Mouse (Mus musculus) liver, embryonic 13.5 days (tissue): ENCODE data around the gene Nlrc5. TPM values are rescaled to one million over a fixed set of nuclear protein-coding genes. Genes with fewer than 3 reads are reported as not detected.

Experiments
- ATAC-seq: fragments of 200-750 bp; cut with Nextera tagmentation; 2 replicates; pipeline ENCODE4 v1.8.0; 2017; ENCODE audit warnings: low read depth, mild to moderate bottlenecking, moderate number of reproducible peaks, moderate library complexity
- DNase-seq: peaks from one replicate; pipeline ENCODE4 v3.0.0; 2022
- H3K27ac ChIP-seq: fragments of 300-500 bp; sonication (generic); 2 replicates; pipeline ENCODE4 v1.5.1; 2015; ENCODE audit warnings: moderate library complexity, mild to moderate bottlenecking, inconsistent platforms
- H3K27me3 ChIP-seq: fragments of 300-500 bp; sonication (generic); 2 replicates; pipeline ENCODE4 v1.6.1; 2015; ENCODE audit warnings: mild to moderate bottlenecking, inconsistent platforms
- H3K36me3 ChIP-seq: fragments of 300-500 bp; sonication (generic); 2 replicates; pipeline ENCODE4 v1.6.1; 2015; ENCODE audit warnings: mild to moderate bottlenecking, inconsistent platforms
- H3K4me1 ChIP-seq: fragments of 300-500 bp; sonication (generic); replicated peaks from 2 replicates; pipeline ENCODE4 v1.6.1; 2015; ENCODE audit warnings: inconsistent platforms
- H3K4me2 ChIP-seq: fragments of 300-500 bp; sonication (generic); 2 replicates; pipeline ENCODE4 v1.6.1; 2015; ENCODE audit warnings: inconsistent platforms, mild to moderate bottlenecking, moderate library complexity
- H3K4me3 ChIP-seq: fragments of 300-500 bp; sonication (generic); replicated peaks from 2 replicates; pipeline ENCODE4 v1.5.1; 2015; ENCODE audit warnings: mild to moderate bottlenecking, inconsistent platforms
- H3K9ac ChIP-seq: fragments of 300-500 bp; sonication (generic); 2 replicates; pipeline ENCODE4 v1.6.1; 2015; ENCODE audit warnings: mild to moderate bottlenecking, inconsistent platforms
- H3K9me3 ChIP-seq: fragments of 300-500 bp; sonication (generic); replicated peaks from 2 replicates; pipeline ENCODE4 v1.6.1; 2016; ENCODE audit warnings: inconsistent platforms
- WGBS: fragments of 180-500 bp; shearing (Covaris S2); methylation state at CpG from one replicate; pipeline ENCODE4 v1.1.7; 2015; ENCODE audit not compliant: insufficient replicate concordance; 5-methylcytosine and 5-hydroxymethylcytosine counted together
- microRNA-seq: library from miRNA; unstranded; fragments of <30 nt; microRNA quantifications from one replicate; pipeline ENCODE4, GENCODE M21; 2016
- polyA plus RNA-seq: library from polyadenylated mRNA; unstranded; fragments of >200 nt; fragmentation: Nextera tagmentation; extraction: Ambion mirVana; gene quantifications from 2 replicates; pipeline ENCODE4 v1.2.1, GENCODE M21; 2015

Nlrc5 gene
- polyA plus RNA-seq, 1 experiment from 2014 or later: 0.06 TPM

DNA sequence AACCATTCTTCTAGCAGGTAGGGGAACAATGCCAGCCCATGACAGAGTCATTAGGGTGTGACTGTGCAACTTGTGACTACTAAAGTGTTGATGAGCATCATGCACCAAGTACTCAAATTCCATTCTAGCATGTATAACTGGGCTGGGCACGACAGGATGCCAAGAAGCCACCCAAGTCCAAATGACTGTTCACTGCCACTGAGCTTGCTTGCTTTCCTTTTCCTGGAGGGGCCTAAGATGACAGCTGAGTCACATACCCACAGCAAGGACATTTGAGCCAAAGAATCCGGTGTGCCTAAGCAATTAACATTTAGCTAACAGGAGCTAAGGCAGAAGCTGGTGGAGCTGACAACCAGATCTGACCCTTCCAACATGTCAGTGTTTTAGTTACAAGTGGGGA, 137.7 kb downstream of the Nlrc5 start:
- Histone ChIP-seq H3K9ac (no peak overlapping the region), H3K4me3 (no peak overlapping the region), H3K36me3 (peaks cover 35% of the 10 kb centered on the region), H3K4me1 (no peaks in the 10 kb centered on the region), H3K27ac (no peak overlapping the region), H3K4me2 (no peak overlapping the region), H3K27me3 (no peaks in the 10 kb centered on the region), H3K9me3 (no peaks in the 10 kb centered on the region)
- 71% methylated on average over 2 of the region's 2 CpGs for WGBS
- DNase-seq: no peak
- ATAC-seq: no peak

DNA sequence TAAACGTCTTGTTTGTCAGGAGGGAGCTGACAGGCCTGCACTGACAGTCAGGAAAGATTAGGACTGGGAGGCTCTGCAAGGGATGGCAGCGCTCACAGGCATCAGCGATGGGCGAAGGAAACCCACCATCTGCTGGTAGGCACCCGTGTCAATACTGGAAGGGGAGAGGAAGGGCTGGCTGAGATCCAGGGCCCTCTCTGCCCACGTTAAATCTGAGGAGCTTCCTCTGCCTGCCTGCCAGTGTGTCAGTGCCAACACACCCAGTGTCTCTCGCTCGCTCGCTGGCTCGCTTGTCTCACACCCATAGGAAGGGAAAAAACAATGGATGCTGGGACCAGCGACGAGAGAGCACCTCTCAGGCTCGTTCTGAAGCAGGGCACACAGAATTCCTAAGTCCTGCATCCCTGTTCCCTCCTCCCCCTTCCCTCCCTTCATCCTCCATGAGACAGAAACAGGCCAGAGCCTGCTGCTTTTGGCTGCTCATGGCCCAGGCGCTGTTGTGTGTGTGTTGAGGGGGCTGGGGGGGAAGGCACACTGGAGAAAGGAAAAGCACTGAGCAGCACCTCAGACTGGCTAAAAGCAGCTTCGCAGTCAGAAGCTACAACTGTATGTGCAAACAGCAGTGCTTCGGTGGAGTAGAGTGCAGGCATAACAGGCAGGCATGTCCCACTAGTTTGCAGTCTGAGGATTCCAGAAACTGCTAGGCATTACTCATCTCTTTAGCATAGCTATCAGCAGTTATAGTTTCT, 140.2 kb downstream of the Nlrc5 start:
- WGBS: 82% methylated on average over 16 of the region's 16 CpGs
- Histone ChIP-seq H3K36me3 (peaks cover 58% of the 10 kb centered on the region), H3K9me3 (no peaks in the 10 kb centered on the region), H3K4me3 (no peak overlapping the region), H3K4me2 (no peak overlapping the region), H3K27ac (no peak overlapping the region), H3K4me1 (no peaks in the 10 kb centered on the region), H3K27me3 (no peaks in the 10 kb centered on the region), H3K9ac (no peak overlapping the region)
- ATAC-seq (no peak), DNase-seq (no peak)

GRCm38 (mm10) chr8:94575148-94575547, 141.0 kb downstream of the Nlrc5 start:
- WGBS: 82% methylated on average over 4 of the region's 4 CpGs
- Histone ChIP-seq H3K4me3 (no peak overlapping the region), H3K36me3 (peaks cover 60% of the 10 kb centered on the region), H3K9ac (no peak overlapping the region), H3K27ac (no peak overlapping the region), H3K27me3 (no peaks in the 10 kb centered on the region), H3K4me2 (no peak overlapping the region), H3K9me3 (no peaks in the 10 kb centered on the region), H3K4me1 (no peaks in the 10 kb centered on the region)
- no peak for ATAC-seq
- no peak for DNase-seq

Small RNA genes lying within 50 kb of the gene (microRNA-seq; reads per million reads assigned to microRNA genes)
- gene Mir7072: not detected

Other genes starting within 250 kb of the Nlrc5 start
- gene Nup93, start 219.8 kb upstream of the Nlrc5 start, polyA plus RNA-seq: 58.7 and 65.6 TPM in 2 replicates
- gene Slc12a3, start 105.2 kb upstream of the Nlrc5 start, polyA plus RNA-seq: not detected in 2 replicates
- gene Herpud1, start 47.9 kb upstream of the Nlrc5 start, polyA plus RNA-seq: 78.4 and 84.2 TPM in 2 replicates
- gene Cpne2, start 98.6 kb downstream of the Nlrc5 start, polyA plus RNA-seq: 2.1 and 3.1 TPM in 2 replicates
- gene Rspry1, start 167.6 kb downstream of the Nlrc5 start, polyA plus RNA-seq: 18.1 and 20.3 TPM in 2 replicates
- 36.8 and 47.6 TPM in 2 replicates for gene Fam192a, start 167.6 kb downstream of the Nlrc5 start, polyA plus RNA-seq
- 37.2 and 38.2 TPM in 2 replicates for gene Arl2bp, start 232.2 kb downstream of the Nlrc5 start, polyA plus RNA-seq